Mouse (Mus musculus): ENCODE measurements around the gene Eif4a2. TPM values are rescaled to one million over a fixed set of nuclear protein-coding genes. Genes with fewer than 3 reads are reported as not detected.

Gene Eif4a2
- polyA plus RNA-seq, 1 experiment from 2014 or later, result 75.2 TPM

Small RNA genes lying within 50 kb of the gene (microRNA-seq; reads per million reads assigned to microRNA genes)
- gene Gm49346, result not detected

Other genes with a start within 250 kb of the Eif4a2 start
- gene Tbccd1, start 249.8 kb upstream of the Eif4a2 start, polyA plus RNA-seq (2015; fragmentation: Nextera tagmentation; extraction: Ambion mirVana), result 24.0 and 29.2 TPM in 2 replicates
- gene Dnajb11, start 249.6 kb upstream of the Eif4a2 start, polyA plus RNA-seq (2015; fragmentation: Nextera tagmentation; extraction: Ambion mirVana), result 78.9 and 90.1 TPM in 2 replicates
- gene Ahsg, start 216.2 kb upstream of the Eif4a2 start, polyA plus RNA-seq (2015; fragmentation: Nextera tagmentation; extraction: Ambion mirVana), result 513 TPM in 2 replicates
- 0.80 and 0.86 TPM in 2 replicates for gene Fetub, start 189.1 kb upstream of the Eif4a2 start, polyA plus RNA-seq (2015; fragmentation: Nextera tagmentation; extraction: Ambion mirVana)
- 0.32 and 0.43 TPM in 2 replicates for gene Hrg, start 156.4 kb upstream of the Eif4a2 start, polyA plus RNA-seq (2015; fragmentation: Nextera tagmentation; extraction: Ambion mirVana)
- 6.6 and 7.0 TPM in 2 replicates for gene Kng2, start 78.0 kb upstream of the Eif4a2 start, polyA plus RNA-seq (2015; fragmentation: Nextera tagmentation; extraction: Ambion mirVana)
- gene Kng1, start 49.6 kb upstream of the Eif4a2 start, polyA plus RNA-seq (2015; fragmentation: Nextera tagmentation; extraction: Ambion mirVana), result 274 and 287 TPM in 2 replicates
- gene Rfc4, start 20.3 kb downstream of the Eif4a2 start, polyA plus RNA-seq (2015; fragmentation: Nextera tagmentation; extraction: Ambion mirVana), result 199 and 218 TPM in 2 replicates
- not detected in 2 replicates for gene Adipoq, start 39.1 kb downstream of the Eif4a2 start, polyA plus RNA-seq (2015; fragmentation: Nextera tagmentation; extraction: Ambion mirVana)
- 7.5 and 10.1 TPM in 2 replicates for gene St6gal1, start 117.3 kb downstream of the Eif4a2 start, polyA plus RNA-seq (2015; fragmentation: Nextera tagmentation; extraction: Ambion mirVana)

Measured in liver, embryonic 13.5 days (tissue).